Mouse (Mus musculus): ENCODE data around the gene Srp14.

Srp14 gene

DNA sequence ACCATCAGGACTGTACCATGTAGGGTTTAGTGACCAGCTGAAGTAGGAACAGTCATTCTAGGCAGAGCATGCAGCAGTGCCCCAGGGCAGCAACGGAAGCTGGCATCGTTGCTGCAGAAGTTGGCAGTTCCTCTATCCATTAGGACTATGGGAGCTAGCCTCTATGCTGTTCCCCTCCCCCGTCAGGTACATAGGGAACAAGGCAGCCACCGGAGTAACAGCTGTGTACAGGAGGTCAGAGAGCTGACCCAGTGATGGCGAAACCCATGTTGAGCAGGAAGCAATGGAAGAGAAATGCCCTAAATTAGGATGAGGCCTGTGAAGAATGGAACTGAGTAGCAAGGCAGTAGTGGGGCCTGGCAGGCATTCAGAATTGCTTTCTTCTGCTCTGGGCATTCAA, 37.3 kb downstream of the Srp14 start:
- DNase-seq (ENCODE audit: low read depth), result no peak

GRCm38 (mm10) chr2:118431589-118431988, 47.9 kb downstream of the Srp14 start:
- peak; percentile 35 for DNase-seq (ENCODE audit: low read depth)

DNA sequence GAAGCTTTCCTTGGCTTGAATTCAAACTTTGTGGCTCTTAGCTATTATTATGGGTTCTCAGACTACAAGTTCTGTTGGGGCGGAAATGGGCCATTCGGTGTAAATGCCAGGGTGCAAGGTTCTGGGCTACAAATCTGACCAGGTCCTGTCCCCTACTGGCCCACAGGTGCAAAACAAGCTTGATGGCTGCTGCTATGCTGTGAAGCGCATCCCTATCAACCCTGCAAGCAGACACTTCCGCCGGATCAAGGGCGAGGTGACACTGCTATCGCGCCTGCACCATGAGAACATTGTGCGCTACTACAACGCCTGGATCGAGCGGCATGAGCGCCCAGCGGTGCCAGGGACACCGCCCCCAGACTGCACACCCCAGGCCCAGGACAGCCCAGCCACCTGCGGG, 48.9 kb downstream of the Srp14 start:
- no peak for DNase-seq (ENCODE audit: low read depth)

GRCm38 (mm10) chr2:118429297-118429696, 50.2 kb downstream of the Srp14 start:
- DNase-seq (ENCODE audit: low read depth), result no peak

- DNase-seq (ENCODE audit: low read depth), result no peak
Observed at GRCm38 (mm10) chr2:118428296-118428695, 51.2 kb downstream of the Srp14 start.
